8 mouse cellular contexts compared by ENCODE assay signal in the genomic region with DNA sequence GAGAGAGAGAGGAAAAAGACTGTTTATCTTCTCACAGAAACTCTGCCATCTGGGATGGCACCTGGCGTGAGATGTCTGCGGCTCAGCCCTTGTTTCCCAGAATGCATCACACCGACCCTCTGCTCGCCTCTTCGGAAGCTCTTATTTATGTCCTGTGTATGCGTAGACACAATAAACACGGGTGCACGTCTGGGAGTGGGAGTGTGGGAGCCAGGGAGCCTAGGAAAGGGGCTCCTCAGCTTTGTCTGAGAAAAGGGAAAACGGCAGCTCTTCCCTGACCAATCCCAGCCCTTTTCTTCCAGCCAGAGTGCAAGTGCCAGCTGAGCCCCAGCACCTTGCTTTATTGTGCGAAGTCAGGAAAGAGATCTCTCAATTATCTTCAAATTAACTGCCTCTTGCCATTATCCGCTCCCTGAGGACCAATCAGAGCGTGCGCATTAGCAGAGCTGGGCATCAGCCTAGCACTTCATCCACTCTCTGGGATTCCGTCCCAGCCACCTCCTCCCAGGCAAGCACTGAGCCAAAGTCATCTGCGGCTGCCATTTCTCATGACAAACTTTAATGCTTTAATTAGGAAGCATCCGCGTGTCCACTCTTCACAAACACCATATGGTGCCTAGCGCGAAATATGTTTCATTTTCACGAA.
DNase-seq lines count a peak whose midpoint lies in the region; ATAC-seq and TF ChIP-seq lines count a peak whose summit lies in the region.

No protein-coding gene starts in this region.

- no peaks in the 10 kb centered on the region for H3K36me3 ChIP-seq in intestine, postnatal 0 days (ENCODE audit: control insufficient read depth, insufficient read depth)
- H3K36me3 ChIP-seq in stomach, embryonic 15.5 days: no peaks in the 10 kb centered on the region

- no peaks in the 10 kb centered on the region for H3K9me3 ChIP-seq in intestine, postnatal 0 days (ENCODE audit: control insufficient read depth)
- no peaks in the 10 kb centered on the region for H3K9me3 ChIP-seq in stomach, embryonic 15.5 days

- H3K4me1 ChIP-seq in intestine, postnatal 0 days (replicated peaks; ENCODE audit: control insufficient read depth, insufficient read depth, low read length): no peaks in the 10 kb centered on the region
- H3K4me1 ChIP-seq in stomach, embryonic 15.5 days: peaks cover 17% of the 10 kb centered on the region

- H3K9ac ChIP-seq in intestine, postnatal 0 days (ENCODE audit: low read depth, low read length): no peak overlapping the region
- no peak overlapping the region for H3K9ac ChIP-seq in stomach, embryonic 15.5 days

- no peak overlapping the region for H3K27ac ChIP-seq in gastrocnemius, adult 2 months
- H3K27ac ChIP-seq in intestine, postnatal 0 days (ENCODE audit: low read depth, low read length): no peak overlapping the region
- H3K27ac ChIP-seq in stomach, embryonic 15.5 days: no peak overlapping the region

- intact Hi-C loops in gastrocnemius, adult 2 months (cut with DNase I): no loop called here

- DNase-seq in gastrocnemius, adult 2 months: peak; percentile 32
- no peak for DNase-seq in gastrocnemius, adult 8-10 months (ENCODE audit: low spot score in 2 of 2)
- DNase-seq in cerebellum, adult 18-20 months: peak; percentile 36 to 49
- peak; percentile 15 for DNase-seq in frontal cortex, postnatal 10 days (ENCODE audit: low spot score in 2 of 2)
- DNase-seq in lung, postnatal 4 days: peak; percentile 33 to 61

- 49% methylated on average over 20 of the region's 20 CpGs for WGBS in intestine, postnatal 0 days
- whole genome bisulfite sequencing in stomach, embryonic 15.5 days: 38% methylated on average over 20 of the region's 20 CpGs

- ATAC-seq in intestine, postnatal 0 days: no peak
- ATAC-seq in stomach, embryonic 15.5 days (ENCODE audit: insufficient read depth, low FRiP score, low read depth): no peak
- no peak for ATAC-seq in megakaryocyte-erythroid progenitor cell, adult 5-6 weeks (replicated peaks; ENCODE audit: low FRiP score, low TSS enrichment, poor library complexity, severe bottlenecking)

- H3K4me3 ChIP-seq in gastrocnemius, adult 2 months: peak overlapping the region; percentile 57
- no peak overlapping the region for H3K4me3 ChIP-seq in intestine, postnatal 0 days (ENCODE audit: low read depth, low read length)
- peak overlapping the region; percentile 11; the same call in 1 of the 2 replicates for H3K4me3 ChIP-seq in stomach, embryonic 15.5 days (replicated peaks)

- no peak for TF ChIP-seq CTCF in gastrocnemius, adult 2 months (IDR thresholded peaks at IDR 0.05)
- TF ChIP-seq CTCF in intestine, postnatal 0 days (IDR thresholded peaks at IDR 0.05; ENCODE audit: low read depth): no peak

- peak overlapping the region; percentile 27 for H3K4me2 ChIP-seq in intestine, postnatal 0 days (replicated peaks; ENCODE audit: low read depth)
- H3K4me2 ChIP-seq in stomach, embryonic 15.5 days: peak overlapping the region; percentile 48

- H3K27me3 ChIP-seq in intestine, postnatal 0 days (replicated peaks; ENCODE audit: control insufficient read depth, insufficient read depth, low read length): no peaks in the 10 kb centered on the region
- H3K27me3 ChIP-seq in stomach, embryonic 15.5 days (replicated peaks): no peaks in the 10 kb centered on the region

Comparison
In these comparisons a context has a peak if more than half of its experiments do, and no peak if none do; other contexts are left out.
1. DNase-seq: peak in gastrocnemius, adult 2 months (single experiment), cerebellum, adult 18-20 months (2 of 2), frontal cortex, postnatal 10 days (2 of 2) and lung, postnatal 4 days (2 of 2); none in gastrocnemius, adult 8-10 months (0 of 2).